Mouse (Mus musculus) thymus, adult 2 months (tissue): ENCODE measurements at regions not wholly inside any gene's neighbourhood (a gene's known extent, or its start where the extent isn't known, plus 50 kb on each side); places are given as distances from the start of the nearest gene placed in this dataset.

ENCODE experiments used
- CTCF ChIP-seq: fragments of 200-500 bp; IDR thresholded peaks from 2 replicates; pipeline ENCODE4 v1.5.1; 2012; ENCODE audit warnings: mild to moderate bottlenecking, control low read depth, low read length, moderate library complexity, borderline replicate concordance; ENCODE audit not compliant: control insufficient read depth, poor library complexity, insufficient read depth; ENCODE audit errors: extremely low read depth
- POLR2A ChIP-seq: fragments of 200-500 bp; IDR thresholded peaks from 2 replicates; pipeline ENCODE4 v1.6.1; 2012; ENCODE audit warnings: mild to moderate bottlenecking, low read length, control low read depth, moderate library complexity; ENCODE audit not compliant: control insufficient read depth, poor library complexity, insufficient read depth; ENCODE audit errors: extremely low read depth

DNA sequence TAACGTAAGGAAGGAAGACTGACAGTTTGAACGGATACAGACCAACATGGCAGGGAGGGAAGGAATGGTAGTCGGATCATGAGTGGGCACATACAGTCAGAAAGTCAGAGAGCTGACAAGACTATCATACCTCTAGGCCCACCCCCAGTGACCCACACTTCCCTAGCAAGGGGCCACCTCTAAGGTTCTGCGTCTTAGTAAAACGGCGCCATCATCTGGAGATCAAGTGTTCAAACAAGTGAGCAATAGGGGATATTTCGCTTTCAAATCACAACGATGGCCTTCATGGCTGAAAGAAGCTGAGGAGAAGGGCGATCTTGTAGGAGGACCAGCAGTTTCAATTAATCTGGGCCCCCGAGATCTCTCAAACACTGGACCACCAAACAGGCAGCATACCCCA is 196.1 kb downstream of the 4933412E24Rik start:
- TF ChIP-seq POLR2A (no peak), CTCF (no peak)
